Mouse (Mus musculus) regulatory T cell (primary cell): ENCODE results near the gene Agpat1.

ENCODE experiments used
- in situ Hi-C: fragments of 300-600 bp; cut with MboI, MseI; formaldehyde crosslinking; loops from one replicate; pipeline ENCODE4 v1.15.1; 2025; ENCODE audit warnings: high pct_unique_total_duplicates

The Agpat1 gene

DNA sequence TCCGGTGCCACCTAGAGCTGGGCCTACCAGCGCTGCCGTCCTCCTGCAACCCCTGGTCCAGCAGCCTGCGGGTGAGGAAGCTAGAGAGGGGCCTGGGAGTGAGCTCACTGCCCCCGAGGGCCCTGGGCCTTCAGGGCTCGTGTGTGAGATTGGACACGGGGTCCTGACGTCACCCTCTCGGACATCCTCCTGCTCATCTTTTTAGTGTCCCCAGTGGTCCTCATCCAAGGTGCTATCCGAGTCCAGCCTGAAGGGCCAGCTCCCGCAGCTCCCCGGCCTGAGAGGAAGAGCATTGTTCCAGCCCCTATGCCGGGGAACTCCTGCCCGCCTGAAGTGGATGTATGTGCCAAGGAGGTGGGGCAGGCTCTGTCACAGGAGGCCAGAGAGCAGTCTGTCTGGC is 46.7 kb downstream of the Agpat1 start:
- in situ Hi-C loops = no loop called here

DNA sequence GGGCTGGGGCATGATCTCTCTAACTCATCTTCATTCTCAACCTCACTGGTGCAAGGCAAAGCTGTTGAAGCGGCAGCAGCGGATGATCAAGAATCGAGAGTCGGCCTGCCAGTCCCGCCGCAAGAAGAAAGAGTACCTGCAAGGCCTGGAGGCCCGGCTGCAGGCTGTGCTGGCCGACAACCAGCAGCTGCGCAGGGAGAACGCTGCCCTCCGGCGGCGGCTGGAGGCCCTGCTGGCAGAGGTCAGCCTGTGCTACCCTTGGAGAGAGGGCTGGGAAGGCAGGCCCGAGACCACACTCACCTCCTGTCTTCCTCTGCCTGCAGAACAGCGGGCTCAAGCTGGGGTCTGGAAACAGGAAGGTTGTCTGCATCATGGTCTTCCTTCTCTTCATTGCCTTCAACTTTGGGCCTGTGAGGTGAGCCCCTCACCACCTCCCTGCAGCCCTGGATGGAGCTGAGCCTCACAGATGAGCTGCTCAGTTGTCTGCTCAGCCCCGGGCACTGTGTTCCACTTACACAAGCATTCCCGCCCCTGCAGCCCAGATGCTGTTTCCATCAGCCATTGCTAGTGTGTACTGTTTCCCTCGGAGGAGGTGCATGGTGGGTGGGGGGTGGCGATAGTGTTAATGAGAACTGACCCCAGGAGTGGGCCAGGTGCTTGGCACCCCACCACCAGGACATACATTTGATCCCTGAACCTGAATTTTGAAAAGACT is 47.6 kb downstream of the Agpat1 start:
- in situ Hi-C loops = no loop called here

DNA sequence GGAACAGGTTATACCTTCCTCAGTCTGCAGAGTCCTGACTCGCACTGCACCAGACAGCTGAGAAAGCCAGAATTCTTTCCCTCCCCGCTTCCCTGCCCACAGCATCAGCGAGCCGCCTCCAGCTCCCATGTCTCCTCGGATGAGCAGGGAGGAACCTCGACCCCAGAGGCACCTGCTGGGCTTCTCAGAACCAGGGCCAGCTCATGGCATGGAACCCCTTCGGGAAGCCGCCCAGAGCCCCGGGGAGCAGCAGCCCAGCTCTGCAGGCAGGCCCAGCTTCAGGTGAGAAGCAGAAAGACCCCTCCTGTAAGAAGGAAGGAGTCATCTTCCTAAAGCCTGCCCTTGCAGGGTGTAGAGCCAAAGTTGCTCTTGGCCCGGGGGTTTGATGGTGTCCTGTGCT is 48.5 kb downstream of the Agpat1 start:
- in situ Hi-C loops = no loop called here

DNA sequence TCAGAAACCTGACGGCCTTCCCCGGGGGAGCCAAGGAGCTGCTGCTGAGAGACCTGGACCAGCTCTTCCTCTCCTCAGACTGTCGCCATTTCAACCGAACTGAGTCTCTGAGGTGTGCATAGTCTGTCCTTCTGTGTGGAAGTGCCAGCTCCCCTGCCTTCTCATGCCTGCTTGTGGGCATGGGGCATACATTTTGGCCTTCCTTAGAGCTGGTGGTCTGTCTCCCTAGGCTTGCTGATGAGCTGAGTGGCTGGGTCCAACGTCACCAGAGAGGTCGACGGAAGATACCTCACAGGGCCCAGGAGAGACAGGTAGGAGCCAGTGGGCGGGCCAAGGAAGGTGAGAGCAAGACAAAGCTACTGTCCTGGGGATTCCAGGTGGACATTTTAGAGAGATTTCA is 48.9 kb downstream of the Agpat1 start:
- in situ Hi-C loops = no loop called here

- in situ Hi-C loops = no loop called here
Measured at GRCm38 (mm10) chr17:34653746-34654285, 49.8 kb downstream of the Agpat1 start.

DNA sequence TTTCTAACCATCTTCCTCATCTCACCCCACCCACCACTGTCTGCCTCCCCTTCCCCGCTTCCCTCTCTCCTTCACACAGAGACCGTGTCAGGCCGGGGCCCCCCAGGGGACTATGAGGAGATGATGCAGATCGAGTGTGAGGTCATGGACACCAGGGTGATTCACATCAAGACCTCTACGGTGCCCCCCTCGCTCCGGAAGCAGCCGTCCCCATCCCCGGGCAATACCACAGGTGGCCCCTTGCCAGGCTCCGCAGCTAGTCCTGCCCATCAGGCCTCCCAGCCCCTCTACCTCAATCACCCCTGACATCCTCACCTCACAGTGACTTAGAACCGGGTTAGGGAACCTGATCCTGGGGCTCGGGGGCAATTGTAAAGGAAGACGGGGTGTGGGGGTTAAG is 50.3 kb downstream of the Agpat1 start:
- in situ Hi-C loops = no loop called here

DNA sequence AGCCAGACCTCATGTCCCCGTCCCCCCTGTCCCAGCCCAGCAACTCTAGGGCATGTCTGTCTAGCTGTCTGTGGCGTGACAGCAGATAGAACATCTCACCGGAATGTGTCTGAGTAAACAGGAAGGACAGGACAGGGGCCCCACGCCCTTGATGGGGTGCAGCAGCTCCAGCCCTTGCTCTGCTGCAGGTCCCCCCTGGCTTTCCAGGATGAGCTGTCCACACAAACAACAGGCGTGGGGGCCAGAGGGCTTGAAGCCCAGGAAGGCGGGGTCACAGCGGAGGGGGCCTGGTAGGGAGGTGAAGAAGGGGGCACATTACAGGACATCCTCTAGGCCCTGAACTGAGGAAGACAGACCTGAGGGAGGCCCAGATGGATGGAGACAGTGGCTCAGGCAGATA is 51.1 kb downstream of the Agpat1 start:
- in situ Hi-C loops = no loop called here

DNA sequence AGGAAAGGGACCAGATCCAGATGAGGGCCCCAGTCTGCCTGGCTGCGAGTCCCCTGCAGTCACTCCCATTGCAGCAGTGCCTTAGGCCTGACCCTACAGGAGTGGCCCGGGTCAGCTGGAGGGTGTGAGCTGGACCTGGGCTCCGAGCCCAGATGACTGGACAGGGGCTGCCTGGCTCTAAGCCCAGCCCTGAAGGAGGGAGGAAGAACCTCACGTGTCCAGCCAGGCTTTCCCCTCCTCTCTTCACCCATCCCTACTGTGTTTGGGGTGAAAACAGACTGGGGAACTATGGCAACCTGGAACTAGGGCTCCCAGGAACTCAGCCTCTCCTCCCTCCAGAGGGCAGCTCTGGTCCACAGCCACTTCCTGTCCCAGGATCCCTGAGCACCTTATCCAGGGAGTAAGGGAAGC is 51.5 kb downstream of the Agpat1 start:
- in situ Hi-C loops = no loop called here

- in situ Hi-C loops = no loop called here
Measured at GRCm38 (mm10) chr17:34656666-34657065, 52.6 kb downstream of the Agpat1 start.

- in situ Hi-C loops = no loop called here
Measured at GRCm38 (mm10) chr17:34657271-34657670, 53.2 kb downstream of the Agpat1 start.

GRCm38 (mm10) chr17:34658145-34658544 is 54.1 kb downstream of the Agpat1 start:
- in situ Hi-C loops = no loop called here

GRCm38 (mm10) chr17:34658591-34658990 is 54.5 kb downstream of the Agpat1 start:
- in situ Hi-C loops = no loop called here

DNA sequence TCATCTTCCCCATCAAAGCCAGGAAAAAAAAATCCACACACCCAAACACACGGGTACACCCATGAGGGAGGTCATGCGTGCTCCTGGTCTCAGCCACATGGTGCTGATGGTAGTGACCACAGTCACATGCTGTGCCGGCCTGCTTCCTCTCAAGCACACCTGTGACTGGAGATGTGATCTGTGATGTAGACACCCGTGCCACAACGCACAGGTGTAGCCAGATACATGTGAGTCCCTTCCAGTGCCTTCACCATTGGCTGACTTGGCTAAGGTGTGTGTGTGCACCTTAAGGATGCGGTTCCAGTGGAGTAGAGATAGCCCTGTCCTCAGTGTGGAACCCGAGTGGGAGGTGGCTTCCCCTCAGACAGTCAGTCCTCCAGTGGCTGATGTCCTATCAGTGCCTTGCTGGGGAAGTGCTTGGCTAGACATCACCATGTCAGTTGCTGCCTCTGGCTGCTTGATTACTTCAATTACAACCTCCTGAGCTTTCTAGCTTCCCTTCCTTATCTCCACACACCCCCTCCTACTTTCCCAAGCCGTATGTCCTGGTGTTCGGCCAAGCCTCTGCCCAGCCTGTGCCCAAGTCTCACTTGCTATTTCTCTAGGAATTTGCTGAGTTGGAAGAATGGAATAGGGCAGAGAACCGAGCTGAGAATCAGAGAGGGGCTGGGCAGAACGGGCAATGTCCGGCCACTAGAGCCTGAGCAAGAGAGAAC is 55.3 kb downstream of the Agpat1 start:
- in situ Hi-C loops = no loop called here

GRCm38 (mm10) chr17:34659897-34660214 is 55.8 kb downstream of the Agpat1 start:
- in situ Hi-C loops = loop anchor here (5.0 kb wide), 1 partner anchor 48 kb away; no protein-coding TSS in a partner anchor

GRCm38 (mm10) chr17:34660259-34660820 is 56.3 kb downstream of the Agpat1 start:
- in situ Hi-C loops = loop anchor here (5.0 kb wide), 1 partner anchor 48 kb away; no protein-coding TSS in a partner anchor

GRCm38 (mm10) chr17:34661121-34661591 is 57.1 kb downstream of the Agpat1 start:
- in situ Hi-C loops = loop anchor here (5.0 kb wide), 1 partner anchor 49 kb away; no protein-coding TSS in a partner anchor

GRCm38 (mm10) chr17:34662468-34662867 is 58.4 kb downstream of the Agpat1 start:
- in situ Hi-C loops = loop anchor here (5.0 kb wide), 1 partner anchor 50 kb away; no protein-coding TSS in a partner anchor

GRCm38 (mm10) chr17:34662978-34663377 is 58.9 kb downstream of the Agpat1 start:
- in situ Hi-C loops = loop anchor here (5.0 kb wide), 1 partner anchor 51 kb away; no protein-coding TSS in a partner anchor
